Mouse (Mus musculus): Measurements from ENCODE around the gene Ccdc6. TPM values are rescaled to one million over a fixed set of nuclear protein-coding genes. Genes with fewer than 3 reads are reported as not detected.
"Not testable (repeated sequence)": the region's sequence is repeated elsewhere in the genome, so short reads cannot be mapped to it uniquely, and the experiment has no call there.

The Ccdc6 gene
- polyA plus RNA-seq, 1 experiment from 2014 or later: 20.8 TPM

DNA sequence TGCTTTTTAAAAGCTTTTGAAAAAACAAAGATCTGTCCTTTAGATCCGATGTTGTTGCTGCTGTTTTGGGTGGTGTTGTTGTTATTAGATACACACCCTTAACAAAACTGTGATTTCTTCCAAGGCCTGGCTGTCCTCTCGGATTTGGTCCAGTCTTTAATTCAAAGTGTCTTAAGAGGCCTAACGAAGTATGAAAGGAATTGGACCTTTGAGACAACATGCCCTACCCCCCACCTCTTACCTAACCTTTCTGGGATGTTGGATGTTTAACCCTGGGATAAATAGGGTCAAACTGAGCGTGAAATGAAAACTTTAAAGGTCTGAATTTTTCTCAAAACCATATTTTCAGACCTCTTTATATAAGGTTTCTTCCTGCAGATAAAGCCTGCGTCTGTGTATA, 124.0 kb downstream of the Ccdc6 start:
- H3K4me2 ChIP-seq (ENCODE audit: low read depth, low read length): no peak overlapping the region
- H3K9me3 ChIP-seq (replicated peaks; ENCODE audit: control insufficient read depth, low read length): no peaks in the 10 kb centered on the region
- no peak overlapping the region for H3K4me3 ChIP-seq (ENCODE audit: low read depth, low read length)
- no peak for DNase-seq (ENCODE audit: low spot score)
- H3K36me3 ChIP-seq (replicated peaks; ENCODE audit: control insufficient read depth, insufficient read depth, low read depth, low read length): no peaks in the 10 kb centered on the region
- no peak for ATAC-seq (replicated peaks; ENCODE audit: insufficient number of reproducible peaks, low FRiP score, low TSS enrichment, low read depth)
- H3K27me3 ChIP-seq (ENCODE audit: control insufficient read depth, insufficient read depth, low read length): no peaks in the 10 kb centered on the region
- H3K9ac ChIP-seq (replicated peaks; ENCODE audit: low read length): no peak overlapping the region
- H3K27ac ChIP-seq (replicated peaks; ENCODE audit: low read depth, low read length): no peak overlapping the region
- 63% methylated on average over 5 of the region's 5 CpGs for WGBS
- no peaks in the 10 kb centered on the region for H3K4me1 ChIP-seq (ENCODE audit: control insufficient read depth, insufficient read depth, low read length)

- not testable (repeated sequence) for H3K4me3 ChIP-seq (ENCODE audit: low read depth, low read length); H3K4me2 ChIP-seq (ENCODE audit: low read depth, low read length); H3K27ac ChIP-seq (replicated peaks; ENCODE audit: low read depth, low read length); DNase-seq (ENCODE audit: low spot score); H3K36me3 ChIP-seq (replicated peaks; ENCODE audit: control insufficient read depth, insufficient read depth, low read depth, low read length); H3K4me1 ChIP-seq (ENCODE audit: control insufficient read depth, insufficient read depth, low read length); ATAC-seq (replicated peaks; ENCODE audit: insufficient number of reproducible peaks, low FRiP score, low TSS enrichment, low read depth); H3K9me3 ChIP-seq (replicated peaks; ENCODE audit: control insufficient read depth, low read length); H3K27me3 ChIP-seq (ENCODE audit: control insufficient read depth, insufficient read depth, low read length); H3K9ac ChIP-seq (replicated peaks; ENCODE audit: low read length)
- 90% methylated on average over 8 of the region's 8 CpGs for WGBS
Observed at GRCm38 (mm10) chr10:70222231-70222630, 125.3 kb downstream of the Ccdc6 start.

DNA sequence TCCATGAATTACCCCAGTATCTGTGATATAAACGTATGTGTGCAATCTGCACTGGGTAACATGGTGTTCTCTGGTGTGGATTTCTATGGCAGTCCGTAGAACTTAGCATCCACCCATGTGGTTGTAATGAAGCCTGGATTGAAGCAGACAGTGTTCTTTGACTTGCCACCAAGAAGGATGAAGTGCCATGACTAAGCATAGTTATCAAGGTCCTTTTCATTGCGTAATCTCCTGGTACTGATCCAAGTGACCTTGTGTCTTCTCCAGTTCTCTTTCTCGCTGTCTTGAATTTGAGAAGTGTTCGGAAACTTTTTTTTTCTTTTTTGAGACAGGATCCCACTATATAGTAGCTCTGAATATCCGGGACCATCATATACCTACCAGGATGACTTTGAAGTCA, 127.7 kb downstream of the Ccdc6 start:
- ATAC-seq (replicated peaks; ENCODE audit: insufficient number of reproducible peaks, low FRiP score, low TSS enrichment, low read depth) (no peak), DNase-seq (ENCODE audit: low spot score) (no peak)
- no peaks in the 10 kb centered on the region for H3K27me3 ChIP-seq (ENCODE audit: control insufficient read depth, insufficient read depth, low read length)
- no peak overlapping the region for H3K4me2 ChIP-seq (ENCODE audit: low read depth, low read length)
- no peaks in the 10 kb centered on the region for H3K9me3 ChIP-seq (replicated peaks; ENCODE audit: control insufficient read depth, low read length)
- no peaks in the 10 kb centered on the region for H3K36me3 ChIP-seq (replicated peaks; ENCODE audit: control insufficient read depth, insufficient read depth, low read depth, low read length)
- WGBS: 88% methylated on average over 6 of the region's 6 CpGs
- no peaks in the 10 kb centered on the region for H3K4me1 ChIP-seq (ENCODE audit: control insufficient read depth, insufficient read depth, low read length)
- no peak overlapping the region for H3K9ac ChIP-seq (replicated peaks; ENCODE audit: low read length)
- H3K27ac ChIP-seq (replicated peaks; ENCODE audit: low read depth, low read length): no peak overlapping the region
- no peak overlapping the region for H3K4me3 ChIP-seq (ENCODE audit: low read depth, low read length)

DNA sequence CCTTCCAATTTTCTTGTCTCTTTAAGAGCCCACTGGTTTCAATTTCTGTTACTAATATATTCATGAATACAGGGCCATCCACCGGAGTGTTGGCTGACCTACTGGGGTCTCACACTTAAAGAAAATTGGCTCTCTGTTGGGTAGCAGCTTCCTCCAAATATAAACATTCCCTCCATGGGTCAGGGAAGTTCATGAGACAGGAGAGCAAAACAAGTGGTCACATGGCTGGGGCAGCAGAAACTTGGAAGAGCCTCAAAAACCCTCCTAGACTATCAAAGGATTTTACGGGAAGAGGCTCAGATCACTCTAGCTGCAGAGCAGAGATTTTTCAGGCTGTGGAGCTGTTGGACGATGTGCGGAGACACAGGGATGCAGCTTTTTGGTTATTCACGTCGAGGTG, 128.8 kb downstream of the Ccdc6 start:
- H3K4me2 ChIP-seq (ENCODE audit: low read depth, low read length): no peak overlapping the region
- no peak for DNase-seq (ENCODE audit: low spot score)
- no peaks in the 10 kb centered on the region for H3K36me3 ChIP-seq (replicated peaks; ENCODE audit: control insufficient read depth, insufficient read depth, low read depth, low read length)
- H3K4me1 ChIP-seq (ENCODE audit: control insufficient read depth, insufficient read depth, low read length): no peaks in the 10 kb centered on the region
- WGBS: 64% methylated on average over 6 of the region's 6 CpGs
- H3K9me3 ChIP-seq (replicated peaks; ENCODE audit: control insufficient read depth, low read length): no peaks in the 10 kb centered on the region
- H3K9ac ChIP-seq (replicated peaks; ENCODE audit: low read length): no peak overlapping the region
- H3K4me3 ChIP-seq (ENCODE audit: low read depth, low read length): no peak overlapping the region
- H3K27me3 ChIP-seq (ENCODE audit: control insufficient read depth, insufficient read depth, low read length): no peaks in the 10 kb centered on the region
- ATAC-seq (replicated peaks; ENCODE audit: insufficient number of reproducible peaks, low FRiP score, low TSS enrichment, low read depth): no peak
- no peak overlapping the region for H3K27ac ChIP-seq (replicated peaks; ENCODE audit: low read depth, low read length)

GRCm38 (mm10) chr10:70226608-70227007, 129.7 kb downstream of the Ccdc6 start:
- H3K27ac ChIP-seq (replicated peaks; ENCODE audit: low read depth, low read length): no peak overlapping the region
- ATAC-seq (replicated peaks; ENCODE audit: insufficient number of reproducible peaks, low FRiP score, low TSS enrichment, low read depth) (no peak), DNase-seq (ENCODE audit: low spot score) (no peak)
- H3K4me1 ChIP-seq (ENCODE audit: control insufficient read depth, insufficient read depth, low read length): no peaks in the 10 kb centered on the region
- no peak overlapping the region for H3K9ac ChIP-seq (replicated peaks; ENCODE audit: low read length)
- no peaks in the 10 kb centered on the region for H3K36me3 ChIP-seq (replicated peaks; ENCODE audit: control insufficient read depth, insufficient read depth, low read depth, low read length)
- no peaks in the 10 kb centered on the region for H3K9me3 ChIP-seq (replicated peaks; ENCODE audit: control insufficient read depth, low read length)
- no peaks in the 10 kb centered on the region for H3K27me3 ChIP-seq (ENCODE audit: control insufficient read depth, insufficient read depth, low read length)
- H3K4me3 ChIP-seq (ENCODE audit: low read depth, low read length): no peak overlapping the region
- no peak overlapping the region for H3K4me2 ChIP-seq (ENCODE audit: low read depth, low read length)

DNA sequence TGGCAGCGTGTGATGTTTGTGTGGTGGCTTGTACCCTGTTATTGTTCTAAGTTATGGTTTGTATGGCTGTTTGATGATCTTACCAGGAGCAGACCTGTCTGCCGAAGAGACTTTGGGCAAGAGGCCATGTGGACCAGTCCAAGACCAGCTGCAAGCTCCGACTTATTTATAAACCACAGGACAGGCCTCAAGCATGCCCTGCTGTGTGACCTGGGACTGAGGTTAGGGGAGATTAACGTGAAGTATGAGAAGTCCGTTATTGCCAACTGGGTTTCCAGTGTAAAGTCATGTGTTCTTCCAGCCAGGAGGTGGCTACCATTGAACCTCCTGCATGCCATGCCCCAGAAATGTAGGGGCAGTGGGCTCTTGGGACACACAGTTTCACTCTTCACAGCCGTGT, 133.4 kb downstream of the Ccdc6 start:
- no peak overlapping the region for H3K27ac ChIP-seq (replicated peaks; ENCODE audit: low read depth, low read length)
- DNase-seq (ENCODE audit: low spot score): no peak
- H3K9ac ChIP-seq (replicated peaks; ENCODE audit: low read length): no peak overlapping the region
- H3K9me3 ChIP-seq (replicated peaks; ENCODE audit: control insufficient read depth, low read length): no peaks in the 10 kb centered on the region
- no peaks in the 10 kb centered on the region for H3K36me3 ChIP-seq (replicated peaks; ENCODE audit: control insufficient read depth, insufficient read depth, low read depth, low read length)
- no peak overlapping the region for H3K4me3 ChIP-seq (ENCODE audit: low read depth, low read length)
- no peak overlapping the region for H3K4me2 ChIP-seq (ENCODE audit: low read depth, low read length)
- no peaks in the 10 kb centered on the region for H3K27me3 ChIP-seq (ENCODE audit: control insufficient read depth, insufficient read depth, low read length)
- ATAC-seq (replicated peaks; ENCODE audit: insufficient number of reproducible peaks, low FRiP score, low TSS enrichment, low read depth): no peak
- 84% methylated on average over 6 of the region's 6 CpGs for WGBS
- H3K4me1 ChIP-seq (ENCODE audit: control insufficient read depth, insufficient read depth, low read length): no peaks in the 10 kb centered on the region

- H3K27me3 ChIP-seq (ENCODE audit: control insufficient read depth, insufficient read depth, low read length): no peaks in the 10 kb centered on the region
- 71% methylated on average over 2 of the region's 2 CpGs for WGBS
- no peaks in the 10 kb centered on the region for H3K4me1 ChIP-seq (ENCODE audit: control insufficient read depth, insufficient read depth, low read length)
- no peak overlapping the region for H3K9ac ChIP-seq (replicated peaks; ENCODE audit: low read length)
- H3K27ac ChIP-seq (replicated peaks; ENCODE audit: low read depth, low read length): no peak overlapping the region
- ATAC-seq (replicated peaks; ENCODE audit: insufficient number of reproducible peaks, low FRiP score, low TSS enrichment, low read depth): no peak
- H3K4me2 ChIP-seq (ENCODE audit: low read depth, low read length): no peak overlapping the region
- H3K4me3 ChIP-seq (ENCODE audit: low read depth, low read length): no peak overlapping the region
- H3K9me3 ChIP-seq (replicated peaks; ENCODE audit: control insufficient read depth, low read length): no peaks in the 10 kb centered on the region
- DNase-seq (ENCODE audit: low spot score): no peak
- no peaks in the 10 kb centered on the region for H3K36me3 ChIP-seq (replicated peaks; ENCODE audit: control insufficient read depth, insufficient read depth, low read depth, low read length)
Observed at GRCm38 (mm10) chr10:70237936-70238335, 141.0 kb downstream of the Ccdc6 start.
